Mouse (Mus musculus): ENCODE measurements at regions not wholly inside any gene's neighbourhood (a gene's known extent, or its start where the extent isn't known, plus 50 kb on each side); places are given as distances from the start of the nearest gene placed in this dataset.
A peak's percentile ranks its signal among the peaks of the same experiment; 100 is the strongest.

DNA sequence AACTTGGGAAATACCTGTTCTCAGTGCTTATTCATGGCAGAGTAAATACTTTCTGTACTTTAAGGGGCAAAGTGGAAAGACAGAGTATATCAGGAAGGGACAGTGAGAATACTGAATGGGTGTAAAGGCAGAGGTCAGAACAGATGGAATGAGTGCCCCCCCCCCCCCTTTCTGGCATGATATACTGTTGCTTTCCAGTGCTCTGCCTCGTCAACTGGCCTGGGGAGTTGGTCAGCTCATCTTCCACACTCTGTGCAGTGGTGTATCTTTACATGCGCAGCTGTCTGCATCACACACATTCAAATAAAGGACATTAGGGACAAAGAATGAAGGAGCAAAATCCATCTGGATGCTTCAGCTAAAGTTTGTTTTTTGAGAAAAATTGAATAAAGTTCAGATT, 668.5 kb upstream of the Zeb2 start:
- no peak overlapping the region for H3K27ac ChIP-seq (ENCODE audit: insufficient read depth, low read length)
- H3K4me3 ChIP-seq (replicated peaks; ENCODE audit: insufficient read depth, low read depth, low read length), result no peak overlapping the region
- H3K4me1 ChIP-seq (ENCODE audit: control insufficient read depth, insufficient read depth, low read length), result peaks cover 3% of the 10 kb centered on the region; the same call in 1 of the 2 replicates
- H3K27me3 ChIP-seq (ENCODE audit: control insufficient read depth, insufficient read depth, low read length), result no peaks in the 10 kb centered on the region
- DNase-seq, result no peak
- 85% methylated on average over 2 of the region's 2 CpGs for WGBS
- no peak for TF ChIP-seq POLR2A (IDR thresholded peaks at IDR 0.05; ENCODE audit: borderline replicate concordance, insufficient read depth, low read length)
- TF ChIP-seq CTCF (IDR thresholded peaks at IDR 0.05; ENCODE audit: borderline replicate concordance, insufficient read depth, low read depth, low read length), result no peak

DNA sequence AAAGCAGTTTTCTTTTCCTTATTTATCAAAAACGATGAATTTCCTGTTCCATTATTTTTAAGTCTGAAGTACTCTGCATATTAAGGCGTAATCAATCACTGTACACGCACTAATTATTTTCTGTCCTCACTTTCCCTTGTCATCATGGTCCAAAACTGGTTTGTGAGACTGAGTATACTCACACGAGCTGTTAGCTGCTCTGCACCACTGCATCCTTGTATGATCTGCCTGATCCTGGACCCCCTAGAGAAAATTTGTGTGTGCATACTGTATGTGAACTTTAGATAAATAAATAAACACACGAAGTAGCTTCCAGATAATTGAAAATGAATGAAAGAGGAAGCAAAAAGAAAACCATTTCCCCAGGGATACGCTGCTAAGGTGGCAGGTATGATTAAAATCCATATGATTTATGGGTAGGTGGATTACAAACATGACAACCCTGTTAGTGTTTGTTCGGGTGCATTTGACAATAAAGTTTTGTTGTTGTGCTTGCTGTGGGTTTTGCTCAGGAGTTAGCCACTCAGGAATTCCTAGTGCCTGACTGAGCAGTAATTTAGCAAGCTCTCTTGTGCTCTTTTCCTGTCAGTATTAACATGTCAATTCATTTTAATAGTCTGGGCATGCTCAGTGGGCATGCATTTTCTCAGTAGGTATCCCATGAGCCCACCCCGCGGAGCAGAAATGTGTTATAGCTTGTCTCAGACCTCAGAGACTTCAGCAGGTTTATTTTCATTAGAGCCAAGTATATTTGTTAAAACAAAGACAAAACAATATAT, 666.6 kb upstream of the Zeb2 start:
- TF ChIP-seq CTCF (IDR thresholded peaks at IDR 0.05; ENCODE audit: borderline replicate concordance, insufficient read depth, low read depth, low read length), result no peak
- TF ChIP-seq POLR2A (IDR thresholded peaks at IDR 0.05; ENCODE audit: borderline replicate concordance, insufficient read depth, low read length), result no peak
- Histone ChIP-seq H3K4me1 (ENCODE audit: control insufficient read depth, insufficient read depth, low read length) (peaks cover 3% of the 10 kb centered on the region; the same call in 1 of the 2 replicates), H3K27ac (ENCODE audit: insufficient read depth, low read length) (no peak overlapping the region), H3K4me3 (replicated peaks; ENCODE audit: insufficient read depth, low read depth, low read length) (no peak overlapping the region), H3K27me3 (ENCODE audit: control insufficient read depth, insufficient read depth, low read length) (no peaks in the 10 kb centered on the region)
- WGBS, result 65% methylated on average over 9 of the region's 9 CpGs
- DNase-seq, result no peak

DNA sequence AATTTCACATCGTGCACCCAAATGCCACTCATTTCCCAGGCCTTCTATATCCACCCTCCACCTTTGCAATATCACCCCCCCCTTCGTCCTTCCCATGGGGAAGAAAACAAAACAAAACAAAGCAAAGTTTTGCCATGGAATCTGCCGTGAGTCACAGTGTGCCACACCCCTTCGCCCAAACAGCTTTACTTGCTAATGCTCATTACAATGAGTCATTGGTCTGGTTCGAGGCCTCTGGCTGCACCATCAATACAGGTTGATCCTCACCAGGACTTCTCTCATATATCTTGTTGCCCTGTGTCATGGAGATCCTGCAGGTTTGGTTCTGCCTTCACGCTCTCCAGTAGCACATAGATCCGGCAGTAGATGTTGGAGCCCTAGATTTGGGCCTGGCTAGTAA, 660.3 kb upstream of the Zeb2 start:
- no peak overlapping the region for H3K27ac ChIP-seq (ENCODE audit: insufficient read depth, low read length)
- H3K4me1 ChIP-seq (ENCODE audit: control insufficient read depth, insufficient read depth, low read length), result no peaks in the 10 kb centered on the region
- H3K4me3 ChIP-seq (replicated peaks; ENCODE audit: insufficient read depth, low read depth, low read length), result no peak overlapping the region
- TF ChIP-seq POLR2A (IDR thresholded peaks at IDR 0.05; ENCODE audit: borderline replicate concordance, insufficient read depth, low read length) (no peak), CTCF (IDR thresholded peaks at IDR 0.05; ENCODE audit: borderline replicate concordance, insufficient read depth, low read depth, low read length) (no peak)
- no peak for DNase-seq
- no peaks in the 10 kb centered on the region for H3K27me3 ChIP-seq (ENCODE audit: control insufficient read depth, insufficient read depth, low read length)
- WGBS, result 92% methylated on average over 7 of the region's 7 CpGs

DNA sequence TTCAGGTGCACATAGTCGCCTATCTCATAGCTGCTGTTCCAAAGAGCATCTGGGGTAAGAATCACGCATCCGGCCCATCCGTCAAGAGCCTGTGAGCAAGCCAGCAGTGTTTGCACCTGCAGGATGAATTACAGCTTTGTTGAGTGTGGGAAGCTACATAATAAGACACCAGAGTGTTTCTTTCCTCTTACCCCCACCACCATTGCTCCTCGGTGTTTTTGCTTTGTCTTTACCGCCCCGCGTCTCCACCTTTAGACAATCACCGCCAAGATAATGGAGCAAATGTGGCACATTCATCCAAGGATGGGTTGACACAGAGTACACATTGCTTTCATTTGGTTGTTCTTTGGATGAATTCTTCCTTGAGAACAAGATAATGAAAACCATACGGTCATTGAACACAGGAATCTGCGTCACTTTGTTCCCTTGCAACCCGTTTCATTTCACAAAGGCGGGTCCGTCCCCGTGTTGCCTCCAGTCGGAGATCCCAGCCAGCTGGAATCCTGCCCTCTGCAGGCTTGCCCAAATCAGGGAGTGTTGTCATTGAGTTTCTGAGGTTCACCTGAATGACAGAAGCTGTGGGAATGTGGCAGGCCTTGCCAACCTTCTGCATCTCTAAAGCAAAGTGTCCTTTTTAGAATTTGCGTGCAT, 659.4 kb upstream of the Zeb2 start:
- peak in 1 of 2 experiments; percentile 17 for DNase-seq
- no peak overlapping the region for H3K27ac ChIP-seq (ENCODE audit: insufficient read depth, low read length)
- H3K27me3 ChIP-seq (ENCODE audit: control insufficient read depth, insufficient read depth, low read length), result no peaks in the 10 kb centered on the region
- H3K4me1 ChIP-seq (ENCODE audit: control insufficient read depth, insufficient read depth, low read length), result no peaks in the 10 kb centered on the region
- no peak for TF ChIP-seq POLR2A (IDR thresholded peaks at IDR 0.05; ENCODE audit: borderline replicate concordance, insufficient read depth, low read length)
- TF ChIP-seq CTCF (IDR thresholded peaks at IDR 0.05; ENCODE audit: borderline replicate concordance, insufficient read depth, low read depth, low read length), result no peak
- H3K4me3 ChIP-seq (replicated peaks; ENCODE audit: insufficient read depth, low read depth, low read length), result no peak overlapping the region
- WGBS, result 45% methylated on average over 17 of the region's 17 CpGs

DNA sequence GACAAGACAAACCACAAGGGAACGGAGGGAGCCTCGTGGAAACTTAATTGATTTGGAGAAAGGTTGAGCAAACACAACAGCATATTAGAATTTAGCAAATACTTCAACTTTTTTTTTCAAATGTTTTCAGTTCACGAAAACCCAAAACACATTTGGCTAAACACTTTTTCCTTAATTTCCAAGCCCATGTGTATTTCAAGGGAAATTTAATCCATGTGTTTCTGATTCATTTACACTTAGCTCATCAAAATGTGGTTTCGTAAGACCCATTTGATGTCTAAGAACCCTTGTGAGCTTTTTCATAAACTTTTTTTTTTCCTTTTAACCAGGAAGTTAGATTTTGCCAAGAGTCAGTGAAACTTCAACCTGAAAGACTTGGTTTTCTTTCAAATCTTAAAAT, 658.5 kb upstream of the Zeb2 start:
- no peak for DNase-seq
- WGBS, result 93% methylated on average over 4 of the region's 4 CpGs
- Histone ChIP-seq H3K27me3 (ENCODE audit: control insufficient read depth, insufficient read depth, low read length) (no peaks in the 10 kb centered on the region), H3K4me3 (replicated peaks; ENCODE audit: insufficient read depth, low read depth, low read length) (no peak overlapping the region), H3K27ac (ENCODE audit: insufficient read depth, low read length) (no peak overlapping the region), H3K4me1 (ENCODE audit: control insufficient read depth, insufficient read depth, low read length) (no peaks in the 10 kb centered on the region)
- no peak for TF ChIP-seq POLR2A (IDR thresholded peaks at IDR 0.05; ENCODE audit: borderline replicate concordance, insufficient read depth, low read length)
- no peak for TF ChIP-seq CTCF (IDR thresholded peaks at IDR 0.05; ENCODE audit: borderline replicate concordance, insufficient read depth, low read depth, low read length)

DNA sequence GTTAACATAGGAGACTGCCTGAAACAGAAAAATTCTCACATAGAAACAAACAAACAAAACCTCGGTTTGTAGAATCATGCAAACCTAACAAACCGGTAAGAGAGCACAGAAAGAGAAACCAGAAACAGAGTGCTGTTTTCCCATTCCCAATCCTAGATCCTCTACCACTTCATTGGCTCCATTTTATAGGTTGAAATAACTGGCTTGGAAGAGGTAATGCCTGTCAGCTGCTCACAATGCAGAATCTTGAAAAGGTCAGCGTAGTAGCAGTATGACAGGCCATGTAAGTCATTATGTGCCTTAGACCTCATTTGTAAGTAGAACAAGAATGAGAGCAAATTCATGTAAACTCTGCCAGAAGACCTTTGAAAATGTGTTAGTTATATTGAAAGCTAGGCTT, 657.2 kb upstream of the Zeb2 start:
- TF ChIP-seq CTCF (IDR thresholded peaks at IDR 0.05; ENCODE audit: borderline replicate concordance, insufficient read depth, low read depth, low read length), result no peak
- no peak for TF ChIP-seq POLR2A (IDR thresholded peaks at IDR 0.05; ENCODE audit: borderline replicate concordance, insufficient read depth, low read length)
- no peak overlapping the region for H3K27ac ChIP-seq (ENCODE audit: insufficient read depth, low read length)
- 83% methylated on average over 3 of the region's 3 CpGs for WGBS
- H3K27me3 ChIP-seq (ENCODE audit: control insufficient read depth, insufficient read depth, low read length), result no peaks in the 10 kb centered on the region
- no peak overlapping the region for H3K4me3 ChIP-seq (replicated peaks; ENCODE audit: insufficient read depth, low read depth, low read length)
- no peaks in the 10 kb centered on the region for H3K4me1 ChIP-seq (ENCODE audit: control insufficient read depth, insufficient read depth, low read length)
- DNase-seq, result no peak

DNA sequence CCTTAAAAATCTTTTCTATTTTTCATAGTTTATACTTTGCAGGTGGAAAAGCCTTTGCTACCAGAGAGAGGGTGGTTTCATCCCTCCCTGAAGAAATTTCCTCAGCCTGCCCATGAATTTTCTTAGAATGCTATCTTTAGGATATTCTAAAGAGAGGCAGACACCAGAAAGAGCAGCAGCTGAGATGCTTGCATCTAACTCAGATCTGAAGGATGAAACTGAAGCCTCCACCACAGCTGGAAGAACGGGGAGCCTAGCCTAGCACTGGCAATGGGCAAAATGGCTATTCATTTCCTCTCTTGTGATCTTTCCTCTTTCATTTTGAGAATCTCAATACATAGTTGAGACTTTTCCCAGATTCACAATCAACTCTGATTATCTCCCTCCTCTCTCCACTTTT, 640.0 kb upstream of the Zeb2 start:
- no peaks in the 10 kb centered on the region for H3K4me1 ChIP-seq (ENCODE audit: control insufficient read depth, insufficient read depth, low read length)
- 74% methylated on average over 1 of the region's 1 CpGs for WGBS
- no peaks in the 10 kb centered on the region for H3K27me3 ChIP-seq (ENCODE audit: control insufficient read depth, insufficient read depth, low read length)
- no peak overlapping the region for H3K27ac ChIP-seq (ENCODE audit: insufficient read depth, low read length)
- no peak overlapping the region for H3K4me3 ChIP-seq (replicated peaks; ENCODE audit: insufficient read depth, low read depth, low read length)
- no peak for DNase-seq
- no peak for TF ChIP-seq POLR2A (IDR thresholded peaks at IDR 0.05; ENCODE audit: borderline replicate concordance, insufficient read depth, low read length)
- TF ChIP-seq CTCF (IDR thresholded peaks at IDR 0.05; ENCODE audit: borderline replicate concordance, insufficient read depth, low read depth, low read length), result no peak

DNA sequence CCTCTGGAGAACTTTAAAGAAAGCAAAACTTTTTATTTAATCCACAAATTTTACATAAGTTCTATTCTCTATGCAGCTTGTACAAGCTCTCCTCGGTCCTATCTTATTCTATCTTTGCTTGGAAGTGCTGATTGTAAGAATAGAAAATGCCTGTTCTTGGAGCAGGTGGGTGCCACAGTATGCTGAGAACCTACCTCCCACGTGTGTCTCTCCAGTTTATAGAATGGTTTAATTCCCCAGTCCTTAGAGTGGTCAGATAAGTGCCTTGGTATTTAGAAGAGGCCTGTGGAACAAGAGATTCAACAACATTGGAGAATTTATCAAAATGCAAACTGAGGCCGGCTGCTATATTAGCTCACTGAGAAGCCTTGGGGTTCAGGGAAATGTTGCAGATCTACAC, 639.2 kb upstream of the Zeb2 start:
- Histone ChIP-seq H3K27ac (ENCODE audit: insufficient read depth, low read length) (no peak overlapping the region), H3K27me3 (ENCODE audit: control insufficient read depth, insufficient read depth, low read length) (no peaks in the 10 kb centered on the region), H3K4me3 (replicated peaks; ENCODE audit: insufficient read depth, low read depth, low read length) (no peak overlapping the region), H3K4me1 (ENCODE audit: control insufficient read depth, insufficient read depth, low read length) (no peaks in the 10 kb centered on the region)
- DNase-seq, result no peak
- TF ChIP-seq POLR2A (IDR thresholded peaks at IDR 0.05; ENCODE audit: borderline replicate concordance, insufficient read depth, low read length), result no peak
- TF ChIP-seq CTCF (IDR thresholded peaks at IDR 0.05; ENCODE audit: borderline replicate concordance, insufficient read depth, low read depth, low read length), result no peak
- WGBS, result 88% methylated on average over 3 of the region's 3 CpGs
